26 mouse cellular contexts compared by ENCODE assay signal in genomic region chr16:43799541-43799940, GRCm38 (mm10). TPM values are rescaled to one million over a fixed set of nuclear protein-coding genes. Genes with fewer than 3 reads are reported as not detected.
A peak's percentile ranks its signal among the peaks of the same experiment; 100 is the strongest.
DNase-seq lines count a peak whose midpoint lies in the region; ATAC-seq and TF ChIP-seq lines count a peak whose summit lies in the region.
"Had no signal": no experiment of that assay in that cellular context is flagged by ENCODE, and none has a peak within 500 bp of the region (broad histone marks: within the 10 kb centered on the region; RNA-seq: fewer than 3 reads in every experiment).

No protein-coding gene starts in this region.

- no peak overlapping the region for H3K4me2 ChIP-seq in hindbrain, embryonic 11.5 days (replicated peaks; ENCODE audit: low read depth, low read length)
- no peak overlapping the region for H3K4me2 ChIP-seq in forebrain, embryonic 15.5 days (replicated peaks)
- H3K4me2 ChIP-seq: embryonic facial prominence, embryonic 13.5 days; liver, embryonic 13.5 days had no signal

- no peaks in the 10 kb centered on the region for H3K27me3 ChIP-seq in hindbrain, embryonic 11.5 days (ENCODE audit: control insufficient read depth, insufficient read depth, low read length)
- peaks cover 12% of the 10 kb centered on the region; the same call in 1 of the 2 replicates for H3K27me3 ChIP-seq in hindbrain, embryonic 10.5 days (ENCODE audit: insufficient read depth, poor library complexity, severe bottlenecking)
- no peaks in the 10 kb centered on the region for H3K27me3 ChIP-seq in ES-Bruce4 (ENCODE audit: control insufficient read depth, insufficient read depth, low read length, poor library complexity, severe bottlenecking)
- no peaks in the 10 kb centered on the region for H3K27me3 ChIP-seq in forebrain, embryonic 15.5 days
- H3K27me3 ChIP-seq: embryonic facial prominence, embryonic 13.5 days; neural tube, embryonic 12.5 days; Patski had no signal

- H3K27ac ChIP-seq in hindbrain, embryonic 11.5 days (ENCODE audit: low read depth, low read length): no peak overlapping the region
- H3K27ac ChIP-seq in hindbrain, embryonic 10.5 days: no peak overlapping the region
- H3K27ac ChIP-seq in ES-Bruce4 (ENCODE audit: insufficient read depth, low read length) (peak overlapping the region; percentile 89), ES-E14 (ENCODE audit: insufficient read depth, low read depth, low read length, poor library complexity, severe bottlenecking) (peak overlapping the region; percentile 95; the same call in 1 of the 2 replicates)
- H3K27ac ChIP-seq in forebrain, embryonic 15.5 days (replicated peaks): peak overlapping the region; percentile 72
- H3K27ac ChIP-seq: embryonic facial prominence, embryonic 13.5 days; liver, embryonic 13.5 days; neural tube, embryonic 12.5 days had no signal

- in situ Hi-C loops in ES-E14 (cut with MboI; ENCODE audit: low sequenced_read_pairs in 2 of 2, unreplicated experiment in 2 of 2): no loop called here

- TF ChIP-seq CTCF in ES-Bruce4 (IDR thresholded peaks at IDR 0.05; ENCODE audit: low read depth, low read length): no peak
- TF ChIP-seq CTCF in lung, adult 2 months (IDR thresholded peaks at IDR 0.05; ENCODE audit: insufficient read depth, low read length): no peak

- H3K9ac ChIP-seq in hindbrain, embryonic 11.5 days (ENCODE audit: low read depth, low read length): no peak overlapping the region
- no peak overlapping the region; the same call in 1 of the 2 replicates for H3K9ac ChIP-seq in ES-Bruce4 (ENCODE audit: low read depth, poor library complexity, severe bottlenecking)
- H3K9ac ChIP-seq in ES-E14 (ENCODE audit: insufficient read depth, low read depth, low read length, poor library complexity, severe bottlenecking): peak overlapping the region; percentile 20; the same call in 1 of the 2 replicates
- 0 out of 2 replicates have a peak overlapping the region, but pooled peaks have one; percentile 3 for H3K9ac ChIP-seq in forebrain, embryonic 15.5 days (replicated peaks)
- H3K9ac ChIP-seq: embryonic facial prominence, embryonic 13.5 days; liver, embryonic 13.5 days; neural tube, embryonic 12.5 days had no signal

- H3K9me3 ChIP-seq in hindbrain, embryonic 11.5 days (ENCODE audit: control insufficient read depth, low read length): no peaks in the 10 kb centered on the region
- H3K9me3 ChIP-seq in hindbrain, embryonic 10.5 days: peaks cover 4% of the 10 kb centered on the region; the same call in 1 of the 2 replicates
- H3K9me3 ChIP-seq in ES-Bruce4 (replicated peaks; ENCODE audit: control insufficient read depth, insufficient read depth, low read length, poor library complexity, severe bottlenecking) (no peaks in the 10 kb centered on the region; the same call in 1 of the 2 replicates), ES-E14 (ENCODE audit: control insufficient read depth, insufficient read depth, low read depth, low read length) (no peaks in the 10 kb centered on the region)
- 0 out of 2 replicates have a peak, but pooled peaks cover 4% of the 10 kb centered on the region for H3K9me3 ChIP-seq in forebrain, embryonic 15.5 days
- H3K9me3 ChIP-seq: embryonic facial prominence, embryonic 13.5 days; liver, embryonic 13.5 days had no signal

- H3K4me1 ChIP-seq in hindbrain, embryonic 11.5 days (replicated peaks; ENCODE audit: control insufficient read depth, insufficient read depth, low read length): peaks cover 5% of the 10 kb centered on the region; the same call in 1 of the 2 replicates
- peaks cover 33% of the 10 kb centered on the region for H3K4me1 ChIP-seq in hindbrain, embryonic 10.5 days (replicated peaks)
- H3K4me1 ChIP-seq in ES-Bruce4 (ENCODE audit: control insufficient read depth, insufficient read depth, low read length): peaks cover 1% of the 10 kb centered on the region
- peaks cover 8 to 15% of the 10 kb centered on the region in 2 experiments for H3K4me1 ChIP-seq in ES-E14 (ENCODE audit: control insufficient read depth in 2 of 2, insufficient read depth in 2 of 2, low read length in 2 of 2, poor library complexity in 1 of 2)
- H3K4me1 ChIP-seq in forebrain, embryonic 15.5 days: peaks cover 31% of the 10 kb centered on the region
- H3K4me1 ChIP-seq in lung, adult 2 months (ENCODE audit: control insufficient read depth, insufficient read depth, low read length): no peaks in the 10 kb centered on the region
- H3K4me1 ChIP-seq: liver, embryonic 13.5 days had no signal

- 30% methylated on average over 4 of the region's 4 CpGs for WGBS in hindbrain, embryonic 11.5 days
- 30% methylated on average over 4 of the region's 4 CpGs for WGBS in hindbrain, embryonic 10.5 days
- 7% methylated on average over 4 of the region's 4 CpGs for WGBS in forebrain, embryonic 15.5 days
- WGBS in lung, adult 2 months: 68% methylated on average over 4 of the region's 4 CpGs

- 0 out of 2 replicates have a peak, but pooled peaks have one; percentile 22 for ATAC-seq in hindbrain, embryonic 11.5 days (ENCODE audit: low FRiP score)
- ATAC-seq in forebrain, embryonic 15.5 days (replicated peaks): peak; percentile 62
- ATAC-seq: activated CD4-positive, CD25-positive, alpha-beta regulatory T cell, adult 4 months; inflammation-experienced regulatory T-cells, adult 6 months; Patski had no signal

- no peak overlapping the region for H3K4me3 ChIP-seq in hindbrain, embryonic 11.5 days (ENCODE audit: low read depth, low read length)
- no peak overlapping the region for H3K4me3 ChIP-seq in hindbrain, embryonic 10.5 days
- H3K4me3 ChIP-seq in ES-Bruce4 (ENCODE audit: low read depth, low read length): no peak overlapping the region
- no peak overlapping the region for H3K4me3 ChIP-seq in ES-E14 (ENCODE audit: insufficient read depth in 1 of 2, low read depth in 1 of 2, low read length in 2 of 2, poor library complexity in 1 of 2, severe bottlenecking in 1 of 2)
- H3K4me3 ChIP-seq in forebrain, embryonic 15.5 days: no peak overlapping the region
- no peak overlapping the region for H3K4me3 ChIP-seq in lung, adult 2 months (replicated peaks; ENCODE audit: extremely low read depth, low read depth, low read length)
- H3K4me3 ChIP-seq: embryonic facial prominence, embryonic 13.5 days; liver, embryonic 13.5 days; neural tube, embryonic 12.5 days had no signal

- DNase-seq in hindbrain, embryonic 11.5 days (ENCODE audit: low spot score): peak; percentile 13
- no peak for DNase-seq in hindbrain, embryonic 10.5 days (ENCODE audit: low spot score)
- DNase-seq in ES-E14 (ENCODE audit: low read depth, low spot score): no peak
- DNase-seq in lung, adult 2 months: no peak
- no peak for DNase-seq in right cerebral cortex, postnatal 36 days (ENCODE audit: low spot score in 2 of 2)
- DNase-seq: adrenal gland, postnatal 10 days; cerebellum, postnatal 25 days; gastrocnemius, postnatal 25 days; kidney, adult 2 months; liver, embryonic 13.5 days; right cerebral cortex, adult 18-20 months; thymus, postnatal 14 days had no signal

- H3K36me3 ChIP-seq in hindbrain, embryonic 11.5 days (ENCODE audit: control insufficient read depth, insufficient read depth, low read length): no peaks in the 10 kb centered on the region
- H3K36me3 ChIP-seq in hindbrain, embryonic 10.5 days: no peaks in the 10 kb centered on the region
- H3K36me3 ChIP-seq in ES-Bruce4 (ENCODE audit: control insufficient read depth, insufficient read depth, low read length, poor library complexity, severe bottlenecking) (no peaks in the 10 kb centered on the region), ES-E14 (ENCODE audit: control insufficient read depth, insufficient read depth, low read length, poor library complexity, severe bottlenecking) (no peaks in the 10 kb centered on the region)
- H3K36me3 ChIP-seq in forebrain, embryonic 15.5 days: no peaks in the 10 kb centered on the region
- H3K36me3 ChIP-seq: embryonic facial prominence, embryonic 13.5 days; liver, embryonic 13.5 days; neural tube, embryonic 12.5 days had no signal

- TF ChIP-seq POLR2A in ES-Bruce4 (IDR thresholded peaks at IDR 0.05; ENCODE audit: insufficient read depth, low read length): no peak
- no peak for TF ChIP-seq POLR2A in lung, adult 2 months (IDR thresholded peaks at IDR 0.05; ENCODE audit: borderline replicate concordance, extremely low read depth, low read depth, low read length)

- no peak for TF ChIP-seq EP300 in ES-Bruce4 (IDR thresholded peaks at IDR 0.05; ENCODE audit: insufficient read depth, low read depth, low read length)

TF ChIP-seq in ES-E14, 5 proteins besides CTCF, POLR2A, EP300 and RAD21:
- TF ChIP-seq ZC3H11A (IDR thresholded peaks at IDR 0.05; ENCODE audit: borderline replicate concordance, low read depth, low read length): no peak

RNA-seq across cellular contexts. Expression of gene Drd3, which starts 45.7 kb away (rescaled TPM):
- polyA plus RNA-seq in hindbrain, embryonic 11.5 days (2014; fragmentation: Nextera tagmentation; extraction: Ambion mirVana): not detected in 2 replicates
- polyA plus RNA-seq in hindbrain, embryonic 10.5 days (2016; fragmentation: Nextera tagmentation; extraction: Ambion mirVana): not detected in 2 replicates
- polyA plus RNA-seq in ES-Bruce4 (2011; ENCODE audit: insufficient read depth, insufficient read length, low read depth, missing spikeins): not detected in 2 replicates
- 0.45 and 0.69 TPM in 2 replicates for total RNA-seq in ES-E14 (2012; rRNA removed)
- polyA plus RNA-seq in forebrain, embryonic 15.5 days (2015; fragmentation: Nextera tagmentation; extraction: Ambion mirVana): 0.20 TPM in 1 of 2 replicates, not detected in the other
- polyA plus RNA-seq in lung, adult 2 months (2012; rRNA removed): not detected in 2 replicates
- total RNA-seq: adrenal gland, postnatal 10 days; gastrocnemius, postnatal 25 days; hematopoietic stem cell, adult 5-6 weeks; monocyte, adult 5-6 weeks had no signal
- polyA plus RNA-seq: activated CD4-positive, CD25-positive, alpha-beta regulatory T cell, adult 4 months; C2C12; embryonic facial prominence, embryonic 13.5 days; heart, embryonic 16.5 days; inflammation-experienced regulatory T-cells, adult 6 months; limb, embryonic 11.5 days; liver, embryonic 13.5 days; lung, embryonic 16.5 days; neural tube, embryonic 12.5 days; Patski; testis, adult 2 months had no signal

Comparison
In these comparisons a context has a peak if more than half of its experiments do, and no peak if none do; other contexts are left out.
1. H3K27ac ChIP-seq: peak in ES-Bruce4 (single experiment), ES-E14 (single experiment) and forebrain, embryonic 15.5 days (single experiment); none in hindbrain, embryonic 11.5 days (single experiment) and hindbrain, embryonic 10.5 days (single experiment).
2. H3K9ac ChIP-seq: peak in ES-E14 (single experiment) and forebrain, embryonic 15.5 days (single experiment); none in hindbrain, embryonic 11.5 days (single experiment) and ES-Bruce4 (single experiment).